Mouse (Mus musculus) E14TG2a.4 (cell line): ENCODE results near the gene Pcbp2.

Source experiments
- CTCF ChIP-seq: conservative IDR thresholded peaks from 2 replicates; pipeline ENCODE4 v1.5.1; 2014; ENCODE audit warnings: low read length
- NANOG ChIP-seq: IDR thresholded peaks from 2 replicates; pipeline ENCODE4 v1.6.1; 2014; ENCODE audit warnings: borderline replicate concordance, low read length, mixed read lengths

DNA sequence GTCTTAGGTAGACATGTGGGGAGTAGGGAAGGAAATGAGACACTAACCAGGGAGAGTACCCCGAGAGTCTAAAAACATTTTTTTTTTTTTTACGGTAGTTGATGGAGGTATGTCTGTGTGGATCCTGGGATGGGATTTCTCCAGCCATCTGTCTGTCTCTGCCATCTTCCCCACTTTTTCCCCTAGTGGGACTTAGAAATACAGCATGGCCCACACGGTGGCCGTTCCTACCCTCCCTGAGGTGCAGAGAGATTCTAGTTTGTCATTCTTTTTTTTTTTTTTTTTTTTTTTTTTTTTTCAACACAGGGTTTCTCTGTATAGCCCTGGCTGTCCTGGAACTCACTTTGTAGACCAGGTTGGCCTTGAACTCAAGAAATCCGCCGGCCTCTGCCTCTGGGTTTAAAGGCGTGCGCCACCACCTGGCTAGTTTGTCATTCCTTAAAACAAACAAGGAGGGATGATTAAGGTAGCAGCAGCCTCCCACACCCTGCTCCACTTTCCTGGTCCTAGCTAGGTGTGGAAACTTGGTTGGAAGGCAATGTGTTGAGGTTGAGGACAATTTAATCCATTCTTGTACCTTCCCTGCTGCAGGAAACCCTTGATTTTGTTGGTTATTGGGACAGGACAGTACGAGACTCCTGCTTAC is 8.8 kb upstream of the Pcbp2 start:
- no peak; the same call in none of the 2 replicates for TF ChIP-seq CTCF
- no peak for TF ChIP-seq NANOG
